Mouse (Mus musculus) embryo, embryonic 11 days (tissue): Measurements from ENCODE around the gene Cyb561.

Source experiments
- DNase-seq: peaks from one replicate; pipeline ENCODE4 v3.0.0-alpha.2; 2015

Gene Cyb561

GRCm38 (mm10) chr11:105952911-105953386 is at the start of gene Cyb561:
Gene Cyb561 (minus strand): TSS chr11:105953336.
- no peak for DNase-seq

GRCm38 (mm10) chr11:106001718-106002117 is 48.6 kb upstream of the Cyb561 start:
- peak; percentile 32 for DNase-seq

- DNase-seq = no peak
These were observed 46.9 kb upstream of the Cyb561 start for GRCm38 (mm10) chr11:106000062-106000461.

- DNase-seq = no peak
These were observed 41.2 kb upstream of the Cyb561 start, which contains the start of gene Ace3 for GRCm38 (mm10) chr11:105994375-105994774. Gene Ace3 (plus strand): TSS chr11:105994675.

- no peak for DNase-seq
These were observed 37.1 kb upstream of the Cyb561 start for GRCm38 (mm10) chr11:105990231-105990630.

- DNase-seq = no peak
These were observed 36.3 kb upstream of the Cyb561 start for GRCm38 (mm10) chr11:105989446-105989845.

- DNase-seq = no peak
These were observed 34.3 kb upstream of the Cyb561 start for GRCm38 (mm10) chr11:105987446-105987845.

- DNase-seq = no peak
These were observed 31.3 kb upstream of the Cyb561 start for GRCm38 (mm10) chr11:105984452-105984851.

GRCm38 (mm10) chr11:105978634-105979033 is 25.5 kb upstream of the Cyb561 start:
- no peak for DNase-seq

GRCm38 (mm10) chr11:105978232-105978631 is 25.1 kb upstream of the Cyb561 start:
- DNase-seq = no peak

- DNase-seq = no peak
These were observed 22.5 kb upstream of the Cyb561 start for GRCm38 (mm10) chr11:105975636-105976035.

- DNase-seq = no peak
These were observed 21.9 kb upstream of the Cyb561 start for GRCm38 (mm10) chr11:105975050-105975449.

GRCm38 (mm10) chr11:105974593-105974992 is 21.5 kb upstream of the Cyb561 start:
- DNase-seq = no peak

- DNase-seq = no peak
These were observed 16.4 kb upstream of the Cyb561 start for GRCm38 (mm10) chr11:105969516-105969915.

- no peak for DNase-seq
These were observed 15.8 kb upstream of the Cyb561 start for GRCm38 (mm10) chr11:105968948-105969347.

GRCm38 (mm10) chr11:105967741-105968574 is 14.8 kb upstream of the Cyb561 start, which contains the start of gene Ace:
Gene Ace (plus strand): TSS chr11:105967945.
- peak; percentile 57 for DNase-seq

GRCm38 (mm10) chr11:105966288-105966687 is 13.2 kb upstream of the Cyb561 start:
- DNase-seq = no peak

GRCm38 (mm10) chr11:105964691-105965090 is 11.6 kb upstream of the Cyb561 start:
- no peak for DNase-seq

GRCm38 (mm10) chr11:105959355-105959754 is 6.2 kb upstream of the Cyb561 start:
- DNase-seq = no peak

- DNase-seq = no peak
These were observed 5.4 kb upstream of the Cyb561 start for GRCm38 (mm10) chr11:105958566-105958965.

- DNase-seq = no peak
These were observed 4.4 kb upstream of the Cyb561 start for GRCm38 (mm10) chr11:105957501-105957900.

- DNase-seq = no peak
These were observed 2.8 kb upstream of the Cyb561 start for GRCm38 (mm10) chr11:105955815-105956430.

GRCm38 (mm10) chr11:105953402-105953801 is 266 bp upstream of the Cyb561 start:
- no peak for DNase-seq

GRCm38 (mm10) chr11:105952111-105952510 is 1.0 kb downstream of the Cyb561 start:
- no peak for DNase-seq
